Mouse (Mus musculus): Measurements from ENCODE around the gene Pde4d. TPM values are rescaled to one million over a fixed set of nuclear protein-coding genes. Genes with fewer than 3 reads are reported as not detected.

Gene Pde4d
- total and polyA plus RNA-seq, 3 experiments = 18.5 to 18.8 TPM; not detected in 1

GRCm38 (mm10) chr13:109827341-109827740, 1377.6 kb downstream of the Pde4d start:
- no peak for TF ChIP-seq ZMIZ1 (IDR thresholded peaks at IDR 0.05; ENCODE audit: low read depth, low read length)
- no peak for TF ChIP-seq ETS1 (IDR thresholded peaks at IDR 0.05; ENCODE audit: low read depth, low read length)
- TF ChIP-seq E2F4 (IDR thresholded peaks at IDR 0.05; ENCODE audit: borderline replicate concordance, low read depth, low read length) = no peak
- no peak for TF ChIP-seq ZNF384 (IDR thresholded peaks at IDR 0.05; ENCODE audit: low read depth, low read length)
- TF ChIP-seq ZKSCAN1 (IDR thresholded peaks at IDR 0.05; ENCODE audit: low read depth, low read length) = no peak
- no peak for TF ChIP-seq USF2 (IDR thresholded peaks at IDR 0.05; ENCODE audit: borderline replicate concordance in 1 of 2, insufficient read depth in 1 of 2, low read depth in 1 of 2, low read length in 2 of 2)
- TF ChIP-seq HCFC1 (IDR thresholded peaks at IDR 0.05; ENCODE audit: low read depth, low read length) = no peak
- no peak for TF ChIP-seq RAD21 (IDR thresholded peaks at IDR 0.05; ENCODE audit: low read depth, low read length)
- TF ChIP-seq MAFK (IDR thresholded peaks at IDR 0.05; ENCODE audit: borderline replicate concordance, low read depth, low read length) = no peak
- no peak for TF ChIP-seq SMC3 (IDR thresholded peaks at IDR 0.05; ENCODE audit: low read depth, low read length)
- TF ChIP-seq SIN3A (IDR thresholded peaks at IDR 0.05; ENCODE audit: low read length) = no peak
- no peak for TF ChIP-seq CTCF (IDR thresholded peaks at IDR 0.05 in 2 of 3, conservative IDR thresholded peaks at IDR 0.05 in 1 of 3; ENCODE audit: control insufficient read depth in 1 of 3, insufficient read depth in 1 of 3, low read depth in 2 of 3, low read length in 3 of 3, poor library complexity in 1 of 3, severe bottlenecking in 1 of 3)
- no peak for TF ChIP-seq MYC (IDR thresholded peaks at IDR 0.05; ENCODE audit: low read depth, low read length)
- no peak for TF ChIP-seq MYB (IDR thresholded peaks at IDR 0.05; ENCODE audit: low read depth, low read length)
- TF ChIP-seq CHD2 (IDR thresholded peaks at IDR 0.05; ENCODE audit: low read length) = no peak
- H3K9me3 ChIP-seq (replicated peaks; ENCODE audit: insufficient read depth, low read length) = no peaks in the 10 kb centered on the region
- no peak for DNase-seq (ENCODE audit: low read depth, low spot score)

DNA sequence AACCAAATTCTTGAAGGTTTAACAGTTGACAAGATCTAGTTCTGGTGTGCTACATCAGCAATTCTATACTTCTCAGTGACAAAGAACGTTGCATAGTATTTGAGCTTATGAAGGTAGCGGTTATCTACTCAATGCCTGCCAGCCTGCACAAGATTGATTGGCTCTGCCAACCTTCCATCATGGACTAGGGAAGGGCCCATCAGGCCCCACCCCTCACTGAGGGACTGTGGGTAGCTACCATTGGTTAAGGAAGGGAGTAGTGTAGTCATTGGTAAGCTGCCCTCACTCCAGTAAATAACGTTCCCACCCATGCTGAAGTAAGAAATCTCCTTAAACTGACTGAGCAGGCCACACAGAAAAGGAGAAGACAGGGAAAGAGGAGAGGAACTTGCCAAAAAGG, 1378.2 kb downstream of the Pde4d start:
- H3K36me3 ChIP-seq (ENCODE audit: control insufficient read depth in 1 of 2, insufficient read depth in 2 of 2, low read length in 2 of 2) = peaks cover 0 to 15% of the 10 kb centered on the region in 2 experiments; a peak in 2 of 4 replicates
- TF ChIP-seq ELF1 (IDR thresholded peaks at IDR 0.05; ENCODE audit: low read depth, low read length) (no peak), HCFC1 (IDR thresholded peaks at IDR 0.05; ENCODE audit: low read depth, low read length) (no peak), GATA1 (IDR thresholded peaks at IDR 0.05; ENCODE audit: low read depth, low read length) (0 out of 2 replicates have a peak, but pooled peaks have one; percentile 18), E2F4 (IDR thresholded peaks at IDR 0.05; ENCODE audit: borderline replicate concordance, low read depth, low read length) (no peak)
- peak; percentile 72 for DNase-seq (ENCODE audit: low read depth, low spot score)

More at GRCm38 (mm10) chr13:109827341-109827740, 1377.6 kb downstream of the Pde4d start:
- no peak overlapping the region for H3K27ac ChIP-seq (ENCODE audit: control insufficient read depth, low read depth, low read length)
- no peaks in the 10 kb centered on the region for H3K27me3 ChIP-seq (ENCODE audit: control insufficient read depth in 1 of 2, insufficient read depth in 2 of 2, low read length in 2 of 2)
- peaks cover 0 to 16% of the 10 kb centered on the region in 2 experiments; a peak in 2 of 4 replicates for H3K36me3 ChIP-seq (ENCODE audit: control insufficient read depth in 1 of 2, insufficient read depth in 2 of 2, low read length in 2 of 2)
- no peak overlapping the region for H3K9ac ChIP-seq (ENCODE audit: control insufficient read depth, low read depth, low read length, poor library complexity, severe bottlenecking)
- peaks cover 2 to 13% of the 10 kb centered on the region in 2 experiments; a peak in 3 of 4 replicates for H3K4me1 ChIP-seq (ENCODE audit: control insufficient read depth in 1 of 2, insufficient read depth in 2 of 2, low read length in 2 of 2)
- no peak overlapping the region for H3K4me3 ChIP-seq (ENCODE audit: control insufficient read depth in 1 of 2, insufficient read depth in 1 of 2, low read depth in 2 of 2, low read length in 2 of 2)
- no peaks in the 10 kb centered on the region for H3K79me2 ChIP-seq (ENCODE audit: control insufficient read depth, insufficient read depth, low read length, poor library complexity)

More for the DNA sequence above, 1378.2 kb downstream of the Pde4d start:
- Histone ChIP-seq H3K9ac (ENCODE audit: control insufficient read depth, low read depth, low read length, poor library complexity, severe bottlenecking) (no peak overlapping the region), H3K4me3 (ENCODE audit: control insufficient read depth in 1 of 2, insufficient read depth in 1 of 2, low read depth in 2 of 2, low read length in 2 of 2) (no peak overlapping the region), H3K79me2 (ENCODE audit: control insufficient read depth, insufficient read depth, low read length, poor library complexity) (peaks cover 2% of the 10 kb centered on the region; the same call in 1 of the 2 replicates), H3K27me3 (ENCODE audit: control insufficient read depth in 1 of 2, insufficient read depth in 2 of 2, low read length in 2 of 2) (no peaks in the 10 kb centered on the region), H3K27ac (ENCODE audit: control insufficient read depth, low read depth, low read length) (no peak overlapping the region), H3K9me3 (replicated peaks; ENCODE audit: insufficient read depth, low read length) (no peaks in the 10 kb centered on the region), H3K4me1 (ENCODE audit: control insufficient read depth in 1 of 2, insufficient read depth in 2 of 2, low read length in 2 of 2) (peaks cover 2 to 10% of the 10 kb centered on the region in 2 experiments; a peak in 3 of 4 replicates)

Data from MEL (cell line).